Mouse (Mus musculus) E14TG2a.4 (cell line): ENCODE results near the gene Prep.

Experiments
- CTCF ChIP-seq: conservative IDR thresholded peaks from 2 replicates; pipeline ENCODE4 v1.5.1; 2014; ENCODE audit warnings: low read length
- NANOG ChIP-seq: IDR thresholded peaks from 2 replicates; pipeline ENCODE4 v1.6.1; 2014; ENCODE audit warnings: borderline replicate concordance, low read length, mixed read lengths

GRCm38 (mm10) chr10:45048622-45049021 is 18.4 kb upstream of the Prep start:
- TF ChIP-seq CTCF, result no peak
- no peak for TF ChIP-seq NANOG
